Mouse (Mus musculus) olfactory bulb, adult 2 months (tissue): ENCODE results near the gene Syne3. TPM values are rescaled to one million over a fixed set of nuclear protein-coding genes. Genes with fewer than 3 reads are reported as not detected.

Experiments used
- H3K27ac ChIP-seq: fragments of 200-500 bp; 2 replicates; pipeline ENCODE4 v1.5.1; 2012; ENCODE audit warnings: low read depth, low read length; ENCODE audit not compliant: insufficient read depth
- H3K4me1 ChIP-seq: fragments of 200-500 bp; 2 replicates; pipeline ENCODE4 v1.6.1; 2012; ENCODE audit warnings: low read length; ENCODE audit not compliant: control insufficient read depth, insufficient read depth
- H3K4me3 ChIP-seq: fragments of 200-500 bp; 2 replicates; pipeline ENCODE4 v1.5.1; 2012; ENCODE audit warnings: mild to moderate bottlenecking, low read depth, low read length, moderate library complexity; ENCODE audit not compliant: insufficient read depth
- CTCF ChIP-seq: fragments of 200-500 bp; IDR thresholded peaks from 2 replicates; pipeline ENCODE4 v1.5.1; 2012; ENCODE audit warnings: low read depth, mild to moderate bottlenecking, low read length, moderate library complexity; ENCODE audit not compliant: insufficient read depth
- POLR2A ChIP-seq: fragments of 200-500 bp; IDR thresholded peaks from 2 replicates; pipeline ENCODE4 v1.6.1; 2012; ENCODE audit warnings: mild to moderate bottlenecking, low read depth, low read length, moderate library complexity; ENCODE audit not compliant: insufficient read depth
- WGBS: fragments of 180-500 bp; shearing (Covaris S2); methylation state at CpG from one replicate; pipeline ENCODE4 v1.1.7; 2018; 5-methylcytosine and 5-hydroxymethylcytosine counted together
- polyA plus RNA-seq: library from polyadenylated mRNA; stranded (reverse); fragments of >200 nt; gene quantifications from 2 replicates; pipeline ENCODE4 v1.2.4, GENCODE M21; 2012; ENCODE audit warnings: low replicate concordance; ENCODE audit not compliant: missing spikeins, insufficient read depth, insufficient read length

The Syne3 gene
- polyA plus RNA-seq: not detected in 2 replicates

- Histone ChIP-seq H3K27ac (peak within 1 kb of the TSS; percentile 34; the same call in 1 of the 2 replicates), H3K4me3 (peak within 1 kb of the TSS; percentile 64), H3K4me1 (peaks cover 38% of the 10 kb centered on the region)
- TF ChIP-seq CTCF: no peak
- TF ChIP-seq POLR2A: peak; percentile 42; the same call in 1 of the 2 replicates
- WGBS: under 1% methylated on average over 66 of the region's 66 CpGs
Measured at GRCm38 (mm10) chr12:105009370-105010212, at the start of gene Syne3. Syne3 (minus strand) TSS chr12:105009809.

GRCm38 (mm10) chr12:105055308-105055707 is 45.7 kb upstream of the Syne3 start:
- TF ChIP-seq CTCF (no peak), POLR2A (no peak)
- H3K27ac ChIP-seq: no peak overlapping the region
- peaks cover 3% of the 10 kb centered on the region; the same call in 1 of the 2 replicates for H3K4me1 ChIP-seq
- H3K4me3 ChIP-seq: no peak overlapping the region
- 93% methylated on average over 6 of the region's 6 CpGs for WGBS

GRCm38 (mm10) chr12:105054041-105054440 is 44.4 kb upstream of the Syne3 start:
- WGBS: 97% methylated on average over 15 of the region's 15 CpGs
- TF ChIP-seq CTCF: no peak
- no peak for TF ChIP-seq POLR2A
- no peak overlapping the region for H3K27ac ChIP-seq
- H3K4me3 ChIP-seq: no peak overlapping the region
- peaks cover 3% of the 10 kb centered on the region; the same call in 1 of the 2 replicates for H3K4me1 ChIP-seq

GRCm38 (mm10) chr12:105050898-105051297 is 41.3 kb upstream of the Syne3 start:
- H3K27ac ChIP-seq: no peak overlapping the region
- WGBS: 18% methylated on average over 4 of the region's 4 CpGs
- no peak overlapping the region for H3K4me3 ChIP-seq
- TF ChIP-seq CTCF: peak; percentile 63; the same call in 1 of the 2 replicates
- TF ChIP-seq POLR2A: no peak
- peaks cover 3% of the 10 kb centered on the region; the same call in 1 of the 2 replicates for H3K4me1 ChIP-seq

GRCm38 (mm10) chr12:105049813-105050212 is 40.2 kb upstream of the Syne3 start:
- H3K4me1 ChIP-seq: no peaks in the 10 kb centered on the region; the same call in 1 of the 2 replicates
- H3K27ac ChIP-seq: no peak overlapping the region
- WGBS: 88% methylated on average over 12 of the region's 12 CpGs
- TF ChIP-seq POLR2A: no peak
- TF ChIP-seq CTCF: no peak
- H3K4me3 ChIP-seq: no peak overlapping the region

GRCm38 (mm10) chr12:105048301-105048863 is 38.8 kb upstream of the Syne3 start:
- WGBS: 52% methylated on average over 17 of the region's 17 CpGs

GRCm38 (mm10) chr12:105044775-105045174 is 35.2 kb upstream of the Syne3 start:
- H3K4me1 ChIP-seq: peaks cover 11% of the 10 kb centered on the region
- 91% methylated on average over 9 of the region's 9 CpGs for WGBS
- TF ChIP-seq POLR2A: no peak
- no peak for TF ChIP-seq CTCF
- no peak overlapping the region for H3K27ac ChIP-seq
- no peak overlapping the region for H3K4me3 ChIP-seq

More at GRCm38 (mm10) chr12:105048301-105048863, 38.8 kb upstream of the Syne3 start:
- Histone ChIP-seq H3K4me3 (no peak overlapping the region), H3K4me1 (no peaks in the 10 kb centered on the region), H3K27ac (no peak overlapping the region)
- TF ChIP-seq POLR2A: no peak
- no peak for TF ChIP-seq CTCF

GRCm38 (mm10) chr12:105043081-105043480 is 33.5 kb upstream of the Syne3 start:
- TF ChIP-seq CTCF (no peak), POLR2A (no peak)
- Histone ChIP-seq H3K4me3 (no peak overlapping the region), H3K27ac (no peak overlapping the region), H3K4me1 (peaks cover 17% of the 10 kb centered on the region)
- 96% methylated on average over 5 of the region's 5 CpGs for WGBS

GRCm38 (mm10) chr12:105040950-105041349 is 31.3 kb upstream of the Syne3 start:
- Histone ChIP-seq H3K27ac (no peak overlapping the region), H3K4me1 (peaks cover 21% of the 10 kb centered on the region), H3K4me3 (no peak overlapping the region)
- TF ChIP-seq POLR2A (no peak), CTCF (no peak)
- 88% methylated on average over 7 of the region's 7 CpGs for WGBS
